Mouse (Mus musculus): ENCODE data around the gene Gngt1. TPM values are rescaled to one million over a fixed set of nuclear protein-coding genes. Genes with fewer than 3 reads are reported as not detected.

Gene Gngt1
- polyA plus RNA-seq, 1 experiment: not detected

Other genes with a start within 250 kb of the Gngt1 start
- 0.06 TPM in 1 of 2 replicates, not detected in the other for gene Calcr, start 229.1 kb upstream of the Gngt1 start, polyA plus RNA-seq (2012; rRNA removed)
- 0.22 and 0.78 TPM in 2 replicates for gene Tfpi2, start 4.9 kb upstream of the Gngt1 start, polyA plus RNA-seq (2012; rRNA removed)
- 14.1 and 17.1 TPM in 2 replicates for gene Gng11, start 10.1 kb downstream of the Gngt1 start, polyA plus RNA-seq (2012; rRNA removed)
- gene Bet1, start 93.2 kb downstream of the Gngt1 start, polyA plus RNA-seq (2012; rRNA removed): 23.6 and 25.0 TPM in 2 replicates